Mouse (Mus musculus) brain, embryonic 14.5 days (tissue): Measurements from ENCODE around the gene Prss12. TPM values are rescaled to one million over a fixed set of nuclear protein-coding genes. Genes with fewer than 3 reads are reported as not detected.
A peak's percentile ranks its signal among the peaks of the same experiment; 100 is the strongest.

Experiments used
- DNase-seq: peaks from one replicate; pipeline ENCODE4 v3.0.0-alpha.2; 2011; ENCODE audit warnings: low read depth
- CTCF ChIP-seq: fragments of 200-500 bp; IDR thresholded peaks from 2 replicates; pipeline ENCODE4 v1.5.1; 2012; ENCODE audit warnings: inconsistent platforms, mild to moderate bottlenecking, moderate library complexity, borderline replicate concordance; ENCODE audit not compliant: insufficient read depth, insufficient read length; ENCODE audit errors: extremely low read depth
- POLR2A ChIP-seq: fragments of 200-500 bp; IDR thresholded peaks from 2 replicates; pipeline ENCODE4 v1.6.1; 2012; ENCODE audit warnings: mild to moderate bottlenecking, inconsistent platforms, borderline replicate concordance; ENCODE audit not compliant: poor library complexity, insufficient read depth, insufficient read length, severe bottlenecking; ENCODE audit errors: extremely low read depth
- polyA plus RNA-seq: library from polyadenylated mRNA; depleted of rRNA; stranded (reverse); fragments of >200 nt; gene quantifications from 2 replicates; pipeline ENCODE4 v1.2.3, GENCODE M21; 2012; rRNA removed

Prss12 gene
- 3.7 and 8.0 TPM in 2 replicates for polyA plus RNA-seq

GRCm38 (mm10) chr3:123446708-123447537 lies at the start of gene Prss12:
TSS of gene Prss12 (plus strand) at chr3:123446913.
- TF ChIP-seq CTCF (no peak), POLR2A (no peak)
- DNase-seq = peak; percentile 67

GRCm38 (mm10) chr3:123397562-123398481 lies 48.9 kb upstream of the Prss12 start:
- TF ChIP-seq CTCF (no peak), POLR2A (no peak)

GRCm38 (mm10) chr3:123404945-123405344 lies 41.8 kb upstream of the Prss12 start:
- TF ChIP-seq POLR2A (no peak), CTCF (no peak)
- no peak for DNase-seq

More at GRCm38 (mm10) chr3:123397562-123398481, 48.9 kb upstream of the Prss12 start:
- DNase-seq = no peak

DNA sequence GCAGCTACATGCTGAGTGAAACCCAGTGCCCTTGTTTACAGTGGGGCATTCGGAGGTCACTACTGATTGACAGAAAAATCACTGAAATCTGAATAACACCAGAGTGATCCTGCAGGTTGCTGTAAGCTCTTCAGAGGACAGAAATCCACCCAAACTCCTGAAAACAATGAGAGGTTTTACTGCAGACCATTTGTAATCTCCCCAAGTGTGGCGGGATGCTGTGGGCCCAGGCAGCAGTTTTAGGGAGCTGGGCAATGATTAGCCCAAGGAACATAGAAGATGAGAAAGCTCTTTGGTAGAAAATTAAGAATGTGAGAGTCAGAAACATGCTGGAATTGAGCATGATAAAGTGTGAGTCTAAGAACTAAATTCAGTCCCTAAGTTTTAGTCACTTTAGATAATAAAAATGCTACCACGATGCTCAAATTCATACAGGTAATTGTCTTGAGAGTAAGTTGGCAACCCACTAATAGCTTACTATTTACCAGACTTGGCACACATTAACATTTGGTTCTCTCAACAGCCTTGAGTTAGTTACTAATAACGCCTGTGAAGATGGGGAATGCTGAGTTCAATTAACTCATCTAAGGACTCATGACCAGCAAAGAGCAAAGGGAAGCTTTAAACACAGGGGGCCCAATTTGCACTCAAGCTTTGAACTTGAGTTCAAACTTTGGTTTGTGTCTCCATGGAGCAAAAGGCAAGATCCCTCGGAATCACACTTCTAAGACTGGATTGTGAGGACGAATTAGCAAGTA lies 34.7 kb upstream of the Prss12 start:
- TF ChIP-seq CTCF = no peak
- DNase-seq = no peak

GRCm38 (mm10) chr3:123413173-123413572 lies 33.5 kb upstream of the Prss12 start:
- no peak for DNase-seq
- no peak for TF ChIP-seq CTCF
- TF ChIP-seq POLR2A = no peak

GRCm38 (mm10) chr3:123425647-123426046 lies 21.1 kb upstream of the Prss12 start:
- DNase-seq = peak; percentile 16
- no peak for TF ChIP-seq CTCF
- TF ChIP-seq POLR2A = no peak

DNA sequence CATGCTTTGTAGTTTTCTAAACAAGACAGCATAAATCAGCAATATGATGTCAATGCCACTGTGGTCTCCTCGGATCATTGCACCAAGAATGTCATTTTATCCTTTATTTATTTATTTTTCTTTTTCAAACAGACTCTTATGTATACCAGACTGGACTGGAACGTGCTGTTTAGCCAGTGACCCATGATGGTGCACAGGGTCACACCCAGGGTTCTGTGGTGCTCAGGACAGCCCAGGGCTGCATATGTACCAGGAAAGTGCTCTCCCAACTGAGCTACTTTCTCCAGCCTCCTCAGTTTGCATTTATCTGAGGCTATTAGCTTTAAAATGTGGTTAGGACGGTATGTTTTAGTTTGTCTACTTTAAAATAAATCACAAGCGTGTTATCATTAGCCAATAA lies 18.7 kb upstream of the Prss12 start:
- TF ChIP-seq POLR2A (no peak), CTCF (no peak)
- no peak for DNase-seq

DNA sequence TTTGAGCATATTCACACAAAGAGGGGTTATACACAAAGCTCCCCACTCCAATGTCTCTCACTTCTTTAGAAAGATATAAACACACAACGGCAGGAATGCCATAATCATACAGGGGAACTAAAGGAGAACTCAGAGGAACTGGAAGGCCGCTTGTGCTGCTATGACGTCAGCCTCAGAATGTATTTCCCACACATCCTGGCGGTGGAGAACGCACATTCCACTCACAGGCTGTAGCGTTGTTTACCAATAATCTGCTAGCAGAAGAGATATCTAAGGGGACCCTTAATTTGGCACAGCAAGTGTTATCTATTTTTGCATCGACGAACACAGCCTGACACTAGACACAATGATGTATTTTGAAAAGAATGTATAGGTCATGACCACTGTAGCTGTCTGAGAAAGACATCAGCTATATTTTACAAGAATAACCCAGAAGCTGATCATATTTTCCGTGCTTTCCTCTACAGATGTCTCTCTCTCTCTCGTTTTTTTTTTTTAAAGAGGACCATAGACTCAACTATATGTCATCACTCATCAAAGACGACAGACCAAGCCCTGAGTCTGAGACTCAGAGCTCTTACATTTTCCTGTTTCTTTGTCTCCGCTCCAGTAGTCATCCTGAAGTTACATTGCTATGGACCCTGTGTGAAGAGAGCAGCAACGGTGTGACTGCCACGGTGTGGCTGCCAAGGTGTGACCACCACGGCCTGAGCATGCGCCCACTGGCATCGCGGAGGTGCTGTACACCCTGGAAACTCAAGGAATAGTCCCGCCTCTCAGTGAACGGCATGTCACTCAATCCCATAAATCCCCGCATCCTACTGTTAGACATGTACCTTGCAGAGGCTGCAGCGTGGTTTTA lies 16.9 kb upstream of the Prss12 start:
- TF ChIP-seq CTCF (no peak), POLR2A (no peak)
- DNase-seq = no peak

- no peak for DNase-seq
Observed at GRCm38 (mm10) chr3:123431951-123432674, 14.6 kb upstream of the Prss12 start.

More at GRCm38 (mm10) chr3:123431951-123432674, 14.6 kb upstream of the Prss12 start:
- TF ChIP-seq CTCF (no peak), POLR2A (no peak)
